Mouse (Mus musculus) kidney, embryonic 14.5 days (tissue): ENCODE results near the gene Cmip. TPM values are rescaled to one million over a fixed set of nuclear protein-coding genes. Genes with fewer than 3 reads are reported as not detected.
A peak's percentile ranks its signal among the peaks of the same experiment; 100 is the strongest.

Experiments used
- ATAC-seq: fragments of 200-750 bp; cut with Nextera tagmentation; 2 replicates; pipeline ENCODE4 v1.8.0; 2017; ENCODE audit warnings: moderate number of reproducible peaks, mild to moderate bottlenecking, moderate TSS enrichment, moderate library complexity; ENCODE audit not compliant: low FRiP score, low TSS enrichment
- H3K27ac ChIP-seq: fragments of 300-500 bp; sonication (generic); 2 replicates; pipeline ENCODE4 v1.5.1; 2014; ENCODE audit warnings: low read depth, mild to moderate bottlenecking, low read length, moderate library complexity, mixed read lengths
- H3K27me3 ChIP-seq: fragments of 300-500 bp; sonication (generic); 2 replicates; pipeline ENCODE4 v1.6.1; 2014; ENCODE audit warnings: mild to moderate bottlenecking, low read length; ENCODE audit not compliant: control insufficient read depth, insufficient read depth
- H3K36me3 ChIP-seq: fragments of 300-500 bp; sonication (generic); 2 replicates; pipeline ENCODE4 v1.6.1; 2014; ENCODE audit warnings: low read length, mixed read lengths; ENCODE audit not compliant: control insufficient read depth, insufficient read depth
- H3K4me1 ChIP-seq: fragments of 300-500 bp; sonication (generic); 2 replicates; pipeline ENCODE4 v1.6.1; 2014; ENCODE audit warnings: low read length, mixed read lengths; ENCODE audit not compliant: control insufficient read depth, insufficient read depth
- H3K4me2 ChIP-seq: fragments of 300-500 bp; sonication (generic); replicated peaks from 2 replicates; pipeline ENCODE4 v1.6.1; 2014; ENCODE audit warnings: low read depth, mild to moderate bottlenecking, low read length
- H3K4me3 ChIP-seq: fragments of 300-500 bp; sonication (generic); 2 replicates; pipeline ENCODE4 v1.5.1; 2014; ENCODE audit warnings: mild to moderate bottlenecking, low read length
- H3K9ac ChIP-seq: fragments of 300-500 bp; sonication (generic); 2 replicates; pipeline ENCODE4 v1.6.1; 2014; ENCODE audit warnings: low read depth, mild to moderate bottlenecking, low read length, moderate library complexity
- H3K9me3 ChIP-seq: fragments of 300-500 bp; sonication (generic); 2 replicates; pipeline ENCODE4 v1.6.1; 2016; ENCODE audit warnings: low read length; ENCODE audit not compliant: control insufficient read depth
- WGBS: fragments of 180-500 bp; shearing (Covaris S2); extraction: QIAGEN DNeasy Blood & Tissue Kit; methylation state at CpG from one replicate; pipeline ENCODE4 v1.1.7; 2014; 5-methylcytosine and 5-hydroxymethylcytosine counted together
- polyA plus RNA-seq: library from polyadenylated mRNA; unstranded; fragments of >200 nt; fragmentation: Nextera tagmentation; extraction: Ambion mirVana; gene quantifications from 2 replicates; pipeline ENCODE4 v1.2.1, GENCODE M21; 2014

The Cmip gene
- polyA plus RNA-seq, 1 experiment from 2014 or later = 22.9 TPM

- 92% methylated on average over 17 of the region's 17 CpGs for WGBS
- ATAC-seq = no peak
- no peak overlapping the region for H3K27ac ChIP-seq
- no peak overlapping the region for H3K4me3 ChIP-seq
- no peak overlapping the region for H3K9ac ChIP-seq
- no peaks in the 10 kb centered on the region for H3K36me3 ChIP-seq
- H3K27me3 ChIP-seq = no peaks in the 10 kb centered on the region
- H3K9me3 ChIP-seq = no peaks in the 10 kb centered on the region
- no peak overlapping the region for H3K4me2 ChIP-seq
- peaks cover 5% of the 10 kb centered on the region; the same call in 1 of the 2 replicates for H3K4me1 ChIP-seq
Measured at GRCm38 (mm10) chr8:117253390-117254269, 3.2 kb upstream of the Cmip start.

DNA sequence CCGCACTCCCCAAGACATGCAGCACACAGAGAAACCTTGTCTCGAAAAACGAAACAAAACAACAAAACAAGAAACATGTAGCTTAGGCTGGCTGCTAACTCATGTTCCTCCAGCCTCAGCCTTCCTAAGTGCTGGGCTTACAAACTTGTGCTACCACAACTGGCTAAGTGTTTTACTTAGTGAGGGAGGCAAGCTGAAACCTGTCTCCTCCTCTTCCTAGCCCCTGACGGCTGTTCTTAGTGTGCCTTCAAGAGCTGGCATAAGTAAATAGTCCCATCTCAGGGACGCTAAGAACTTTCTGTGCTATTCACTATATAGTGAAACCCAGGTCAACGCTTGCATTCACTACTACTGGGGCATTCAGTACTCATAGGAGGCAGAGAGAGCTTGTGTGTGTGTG lies 2.4 kb upstream of the Cmip start:
- no peaks in the 10 kb centered on the region for H3K9me3 ChIP-seq
- no peaks in the 10 kb centered on the region for H3K27me3 ChIP-seq
- H3K4me3 ChIP-seq = no peak overlapping the region
- no peak for ATAC-seq
- H3K36me3 ChIP-seq = no peaks in the 10 kb centered on the region
- 79% methylated on average over 6 of the region's 6 CpGs for WGBS
- H3K27ac ChIP-seq = no peak overlapping the region
- H3K4me2 ChIP-seq = no peak overlapping the region
- no peak overlapping the region for H3K9ac ChIP-seq
- peaks cover 14% of the 10 kb centered on the region for H3K4me1 ChIP-seq

DNA sequence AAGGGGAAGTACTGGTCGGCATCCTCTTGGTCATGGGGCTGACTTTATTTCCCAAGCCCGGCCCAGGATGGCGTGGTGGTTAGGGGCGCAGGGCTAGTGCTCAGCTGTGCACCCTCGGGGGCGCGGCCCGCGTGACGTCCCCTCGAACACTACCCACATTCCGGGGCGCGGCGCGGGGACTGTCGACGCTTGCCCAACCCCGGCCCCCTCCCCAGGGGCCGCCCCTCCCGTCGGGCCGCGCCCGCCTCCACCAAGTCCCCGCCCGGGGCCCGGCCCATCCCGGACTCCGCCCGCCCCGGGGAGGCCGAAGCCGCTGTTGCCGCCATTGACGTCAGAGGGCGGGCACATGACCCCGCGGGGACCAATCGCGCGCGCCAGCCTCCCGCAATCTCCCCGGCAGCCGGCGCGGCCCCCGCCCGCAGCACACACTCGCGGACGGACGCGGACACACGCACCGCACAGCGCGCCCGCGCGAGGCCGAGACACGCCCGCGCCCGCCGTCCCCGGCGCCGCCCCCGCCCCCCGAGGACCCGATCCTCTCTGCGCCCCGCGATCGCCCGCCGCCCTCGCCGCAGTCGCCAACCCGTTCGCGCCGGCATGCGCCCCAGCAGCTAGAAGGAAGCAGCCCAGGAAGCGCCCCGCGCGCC lies 449 bp upstream of the Cmip start:
- H3K27me3 ChIP-seq = no peaks in the 10 kb centered on the region
- ATAC-seq = peak; percentile 91
- no peaks in the 10 kb centered on the region for H3K36me3 ChIP-seq
- peaks cover 29% of the 10 kb centered on the region for H3K4me1 ChIP-seq
- H3K27ac ChIP-seq = peak overlapping the region; percentile 85
- WGBS = under 1% methylated on average over 63 of the region's 92 CpGs
- H3K9ac ChIP-seq = peak overlapping the region; percentile 95
- peak overlapping the region; percentile 80 for H3K4me3 ChIP-seq
- no peaks in the 10 kb centered on the region for H3K9me3 ChIP-seq
- peak overlapping the region; percentile 89 for H3K4me2 ChIP-seq

GRCm38 (mm10) chr8:117257821-117258575 lies 1.1 kb downstream of the Cmip start:
- peaks cover 37% of the 10 kb centered on the region for H3K4me1 ChIP-seq
- H3K9me3 ChIP-seq = no peaks in the 10 kb centered on the region
- peak overlapping the region; percentile 80 for H3K4me3 ChIP-seq
- H3K4me2 ChIP-seq = peak overlapping the region; percentile 89
- ATAC-seq = no peak
- H3K27ac ChIP-seq = peak overlapping the region; percentile 85
- H3K36me3 ChIP-seq = no peaks in the 10 kb centered on the region
- peak overlapping the region; percentile 95 for H3K9ac ChIP-seq
- WGBS = 3% methylated on average over 22 of the region's 22 CpGs
- H3K27me3 ChIP-seq = no peaks in the 10 kb centered on the region

DNA sequence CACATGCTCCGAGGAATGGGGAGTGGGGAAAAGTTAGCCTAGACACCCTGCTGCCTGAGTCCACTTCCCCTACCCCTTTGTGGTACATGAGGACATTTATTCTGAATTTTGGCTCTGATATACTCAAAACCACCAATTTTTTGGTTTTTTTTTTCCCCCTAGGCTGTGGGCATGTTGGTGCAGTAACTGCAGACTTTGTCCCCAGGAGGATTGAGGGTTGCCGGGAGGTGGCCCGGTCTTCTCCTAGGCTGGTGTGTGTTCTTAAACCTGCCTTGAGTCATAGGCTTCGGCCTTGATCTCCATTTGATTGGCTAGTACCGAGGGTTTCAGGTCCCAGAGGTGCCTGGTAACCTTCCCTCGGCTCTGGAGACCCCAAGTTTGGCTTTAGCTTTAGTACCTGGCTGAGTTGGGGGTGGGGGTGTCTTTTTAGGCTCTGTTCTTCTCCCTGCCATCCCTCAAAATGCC lies 1.7 kb downstream of the Cmip start:
- H3K27me3 ChIP-seq = no peaks in the 10 kb centered on the region
- peak overlapping the region; percentile 55 for H3K27ac ChIP-seq
- H3K4me2 ChIP-seq = peak overlapping the region; percentile 89
- H3K9ac ChIP-seq = peak overlapping the region; percentile 95
- peaks cover 38% of the 10 kb centered on the region for H3K4me1 ChIP-seq
- WGBS = 39% methylated on average over 6 of the region's 6 CpGs
- no peaks in the 10 kb centered on the region for H3K9me3 ChIP-seq
- peak overlapping the region; percentile 80 for H3K4me3 ChIP-seq
- no peak for ATAC-seq
- H3K36me3 ChIP-seq = no peaks in the 10 kb centered on the region

- H3K36me3 ChIP-seq = no peaks in the 10 kb centered on the region
- no peak for ATAC-seq
- peak overlapping the region; percentile 95 for H3K9ac ChIP-seq
- H3K4me2 ChIP-seq = peak overlapping the region; percentile 89
- no peak overlapping the region; the same call in 1 of the 2 replicates for H3K27ac ChIP-seq
- 43% methylated on average over 11 of the region's 11 CpGs for WGBS
- H3K4me3 ChIP-seq = peak overlapping the region; percentile 80; the same call in 1 of the 2 replicates
- peaks cover 38% of the 10 kb centered on the region for H3K4me1 ChIP-seq
- no peaks in the 10 kb centered on the region for H3K27me3 ChIP-seq
- no peaks in the 10 kb centered on the region for H3K9me3 ChIP-seq
Measured at GRCm38 (mm10) chr8:117259431-117260001, 2.7 kb downstream of the Cmip start.

GRCm38 (mm10) chr8:117260234-117260929 lies 3.5 kb downstream of the Cmip start:
- Histone ChIP-seq H3K9me3 (no peaks in the 10 kb centered on the region), H3K4me2 (peak overlapping the region; percentile 89), H3K9ac (peak overlapping the region; percentile 95; the same call in 1 of the 2 replicates), H3K4me3 (peak overlapping the region; percentile 2; the same call in 1 of the 2 replicates), H3K27me3 (no peaks in the 10 kb centered on the region), H3K4me1 (peaks cover 38% of the 10 kb centered on the region), H3K27ac (0 out of 2 replicates have a peak overlapping the region, but pooled peaks have one; percentile 4), H3K36me3 (no peaks in the 10 kb centered on the region)
- 28% methylated on average over 14 of the region's 14 CpGs for WGBS
- no peak for ATAC-seq

DNA sequence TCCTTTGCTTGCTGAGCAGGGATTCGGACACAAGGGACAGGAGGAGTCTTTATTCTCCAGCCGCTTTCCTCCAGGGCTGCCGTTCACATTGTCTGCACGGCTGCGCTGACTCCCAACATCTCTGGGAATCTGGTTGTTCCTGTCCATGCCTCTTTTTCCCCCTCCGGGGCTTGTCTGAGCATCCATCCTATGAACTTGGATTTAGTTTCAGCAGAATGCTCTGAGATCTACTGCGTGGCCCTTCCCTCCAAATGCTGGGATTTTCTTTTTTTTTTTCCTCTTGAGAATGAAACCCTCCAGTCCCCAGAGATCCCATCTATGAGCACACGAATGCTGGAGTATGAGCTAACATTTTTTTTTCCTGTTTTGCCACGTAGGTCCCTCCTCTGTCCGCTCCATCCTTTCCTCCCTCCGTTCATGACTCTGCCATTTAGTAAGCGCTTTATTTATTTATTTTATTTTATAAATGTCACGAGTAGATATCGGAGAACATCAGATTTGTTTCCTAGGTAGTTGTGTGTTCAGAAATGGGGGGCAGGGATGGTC lies 4.1 kb downstream of the Cmip start:
- no peak overlapping the region for H3K27ac ChIP-seq
- H3K36me3 ChIP-seq = no peaks in the 10 kb centered on the region
- ATAC-seq = no peak
- peaks cover 38% of the 10 kb centered on the region for H3K4me1 ChIP-seq
- no peaks in the 10 kb centered on the region for H3K9me3 ChIP-seq
- 40% methylated on average over 14 of the region's 14 CpGs for WGBS
- no peak overlapping the region for H3K9ac ChIP-seq
- H3K4me3 ChIP-seq = no peak overlapping the region
- peak overlapping the region; percentile 89 for H3K4me2 ChIP-seq
- no peaks in the 10 kb centered on the region for H3K27me3 ChIP-seq
